Mouse (Mus musculus): ENCODE measurements around the gene Ugt1a7c. TPM values are rescaled to one million over a fixed set of nuclear protein-coding genes. Genes with fewer than 3 reads are reported as not detected.

Gene Ugt1a7c
- polyA plus RNA-seq, 1 experiment from 2014 or later = 1.2 TPM

DNA sequence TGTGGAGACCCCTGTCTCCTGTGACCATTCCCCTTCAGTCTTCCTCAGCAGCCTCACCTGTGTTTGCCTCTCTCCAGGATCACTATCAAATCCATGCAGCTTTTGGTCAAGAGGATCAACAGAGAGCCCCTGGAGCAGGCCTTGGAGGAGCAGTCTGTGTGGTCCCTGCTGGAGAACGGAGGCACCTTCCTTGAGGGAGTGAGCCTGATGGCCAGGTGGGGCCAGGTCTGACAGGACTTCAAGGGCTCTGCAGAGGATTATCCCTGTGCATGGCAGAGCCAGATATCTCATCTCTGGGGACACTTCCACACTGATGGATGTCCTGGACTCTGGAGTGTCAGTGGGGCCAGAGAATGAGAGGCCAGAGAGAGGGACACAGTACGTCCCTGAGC lies 160.6 kb downstream of the Ugt1a7c start:
- peaks cover 88% of the 10 kb centered on the region for H3K9me3 ChIP-seq
- H3K9ac ChIP-seq (replicated peaks) = no peak overlapping the region
- no peaks in the 10 kb centered on the region for H3K27me3 ChIP-seq
- H3K4me3 ChIP-seq = no peak overlapping the region
- peaks cover 10% of the 10 kb centered on the region for H3K36me3 ChIP-seq
- H3K4me1 ChIP-seq = no peaks in the 10 kb centered on the region
- ATAC-seq (ENCODE audit: low FRiP score, low read depth) = no peak
- 54% methylated on average over 2 of the region's 2 CpGs for WGBS
- H3K4me2 ChIP-seq (replicated peaks) = no peak overlapping the region
- no peak overlapping the region for H3K27ac ChIP-seq (replicated peaks)

GRCm38 (mm10) chr1:88255989-88256754 lies 161.3 kb downstream of the Ugt1a7c start:
- Histone ChIP-seq H3K27me3 (no peaks in the 10 kb centered on the region), H3K9ac (replicated peaks) (no peak overlapping the region), H3K4me2 (replicated peaks) (no peak overlapping the region), H3K4me1 (no peaks in the 10 kb centered on the region), H3K9me3 (peaks cover 80% of the 10 kb centered on the region), H3K4me3 (no peak overlapping the region), H3K36me3 (peaks cover 17% of the 10 kb centered on the region), H3K27ac (replicated peaks) (no peak overlapping the region)
- 79% methylated on average over 13 of the region's 13 CpGs for WGBS
- ATAC-seq (ENCODE audit: low FRiP score, low read depth) = no peak

DNA sequence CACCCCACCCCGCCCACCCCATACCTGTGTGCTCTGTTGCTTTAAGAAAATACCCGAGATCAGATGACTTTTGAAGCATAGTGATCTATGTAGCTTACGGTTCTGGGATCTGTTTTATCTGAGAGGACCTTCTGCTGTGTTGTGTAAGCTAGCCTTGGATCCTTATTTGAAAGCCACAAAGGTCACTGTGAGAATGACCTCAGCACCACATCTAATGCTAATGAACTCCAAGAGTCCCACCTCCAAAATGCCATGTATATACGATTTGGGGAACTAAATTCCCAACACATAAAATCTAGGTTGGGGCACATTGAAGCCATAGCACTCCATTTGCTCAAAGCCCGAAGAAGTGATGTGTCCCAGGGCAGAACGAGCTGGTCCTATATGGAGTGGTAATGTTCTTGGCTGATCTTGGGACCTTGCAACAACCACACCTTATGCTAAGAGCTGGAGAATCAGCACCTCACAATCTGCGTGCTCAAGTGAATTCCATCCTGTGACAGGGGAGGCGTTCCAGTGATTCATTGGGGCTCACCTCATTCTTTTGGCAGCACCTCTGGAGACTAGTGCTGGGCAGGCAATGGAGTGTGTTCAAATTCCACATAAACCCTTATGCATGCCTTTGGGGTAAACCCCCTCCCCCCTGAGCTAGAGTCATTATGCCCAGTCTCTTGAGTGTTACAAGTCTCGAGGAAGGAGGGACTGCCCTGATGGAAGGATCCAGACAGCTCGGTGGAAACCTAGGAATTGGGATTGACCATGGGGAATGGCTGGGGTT lies 162.2 kb downstream of the Ugt1a7c start:
- H3K27ac ChIP-seq (replicated peaks) = no peak overlapping the region
- H3K4me2 ChIP-seq (replicated peaks) = no peak overlapping the region
- no peak for ATAC-seq (ENCODE audit: low FRiP score, low read depth)
- no peak overlapping the region for H3K4me3 ChIP-seq
- peaks cover 26% of the 10 kb centered on the region for H3K36me3 ChIP-seq
- H3K4me1 ChIP-seq = no peaks in the 10 kb centered on the region
- WGBS = 80% methylated on average over 10 of the region's 10 CpGs
- H3K9ac ChIP-seq (replicated peaks) = no peak overlapping the region
- peaks cover 74% of the 10 kb centered on the region for H3K9me3 ChIP-seq
- H3K27me3 ChIP-seq = no peaks in the 10 kb centered on the region

DNA sequence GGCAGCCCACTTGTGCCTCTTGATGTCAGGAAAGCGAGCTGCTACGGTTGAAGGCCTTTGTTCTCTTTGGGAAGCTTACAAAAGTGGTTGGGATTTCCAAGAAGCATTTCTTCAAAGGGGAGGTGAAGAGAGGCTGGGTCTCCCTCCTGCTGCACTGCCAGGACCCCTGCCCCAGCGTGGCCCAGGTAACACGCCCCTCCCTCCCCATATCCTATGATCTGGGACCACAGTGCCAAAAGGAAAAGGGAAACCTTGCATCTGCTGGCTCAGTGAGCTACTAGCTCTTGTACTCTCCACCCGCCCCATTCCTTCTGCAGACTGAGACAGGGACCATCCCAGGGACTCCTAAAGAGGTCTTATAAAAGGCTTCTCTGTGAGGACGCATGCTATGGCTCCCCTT lies 162.8 kb downstream of the Ugt1a7c start:
- Histone ChIP-seq H3K9me3 (peaks cover 68% of the 10 kb centered on the region), H3K9ac (replicated peaks) (no peak overlapping the region), H3K27ac (replicated peaks) (no peak overlapping the region), H3K4me2 (replicated peaks) (no peak overlapping the region), H3K36me3 (peaks cover 31% of the 10 kb centered on the region), H3K4me1 (no peaks in the 10 kb centered on the region), H3K27me3 (no peaks in the 10 kb centered on the region), H3K4me3 (no peak overlapping the region)
- ATAC-seq (ENCODE audit: low FRiP score, low read depth) = no peak
- 82% methylated on average over 6 of the region's 6 CpGs for WGBS

DNA sequence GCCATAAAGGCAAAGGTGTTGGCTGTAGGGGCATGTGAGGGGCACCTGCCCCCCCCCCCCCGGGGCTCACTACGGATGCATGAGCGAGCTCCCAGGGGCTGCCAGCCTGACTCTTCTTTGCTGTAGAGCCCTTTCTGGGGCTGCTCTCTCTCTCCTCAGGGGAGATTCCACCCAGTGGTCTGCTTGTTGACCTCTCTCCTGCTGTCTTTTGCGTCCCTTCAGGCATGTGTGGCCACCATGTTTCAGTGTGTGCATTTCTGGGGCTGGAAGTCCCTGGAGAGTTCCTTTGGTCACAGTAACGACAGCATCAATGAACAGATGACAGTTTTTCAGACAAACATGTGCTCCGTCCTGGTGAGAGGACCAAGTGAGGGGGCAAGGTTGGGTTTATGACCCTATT lies 163.5 kb downstream of the Ugt1a7c start:
- H3K36me3 ChIP-seq = peaks cover 38% of the 10 kb centered on the region
- H3K27ac ChIP-seq (replicated peaks) = no peak overlapping the region
- WGBS = 70% methylated on average over 6 of the region's 6 CpGs
- no peaks in the 10 kb centered on the region for H3K27me3 ChIP-seq
- peaks cover 62% of the 10 kb centered on the region for H3K9me3 ChIP-seq
- no peak overlapping the region for H3K4me2 ChIP-seq (replicated peaks)
- ATAC-seq (ENCODE audit: low FRiP score, low read depth) = 0 out of 2 replicates have a peak, but pooled peaks have one; percentile 1
- no peak overlapping the region for H3K4me3 ChIP-seq
- no peaks in the 10 kb centered on the region for H3K4me1 ChIP-seq
- H3K9ac ChIP-seq (replicated peaks) = no peak overlapping the region

GRCm38 (mm10) chr1:88258881-88259642 lies 164.2 kb downstream of the Ugt1a7c start:
- ATAC-seq (ENCODE audit: low FRiP score, low read depth) = 0 out of 2 replicates have a peak, but pooled peaks have one; percentile 3
- Histone ChIP-seq H3K36me3 (peaks cover 45% of the 10 kb centered on the region), H3K4me3 (no peak overlapping the region), H3K27me3 (no peaks in the 10 kb centered on the region), H3K27ac (replicated peaks) (no peak overlapping the region), H3K9ac (replicated peaks) (no peak overlapping the region), H3K4me2 (replicated peaks) (no peak overlapping the region), H3K9me3 (peaks cover 55% of the 10 kb centered on the region), H3K4me1 (no peaks in the 10 kb centered on the region)
- 80% methylated on average over 8 of the region's 8 CpGs for WGBS

DNA sequence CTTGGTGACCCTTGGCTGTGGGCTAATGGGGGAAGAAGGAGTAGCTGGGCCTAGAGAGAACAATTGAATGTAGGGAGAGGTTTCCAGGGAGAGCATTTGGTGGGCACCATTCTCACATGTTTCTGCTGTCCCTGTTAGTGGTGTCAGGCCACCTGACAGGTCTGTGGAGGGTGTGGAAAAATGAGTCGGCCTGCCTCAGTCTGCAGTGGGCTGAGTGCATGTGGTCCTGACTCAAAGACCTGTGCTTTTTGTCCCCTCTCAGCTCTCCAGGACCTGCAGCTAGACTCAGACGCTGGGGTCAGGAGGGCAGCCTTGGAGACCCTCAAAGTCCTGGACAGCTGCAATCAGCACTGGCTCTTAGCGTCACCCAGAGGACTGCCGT lies 164.8 kb downstream of the Ugt1a7c start:
- Histone ChIP-seq H3K27me3 (no peaks in the 10 kb centered on the region), H3K4me3 (no peak overlapping the region), H3K4me2 (replicated peaks) (no peak overlapping the region), H3K9ac (replicated peaks) (no peak overlapping the region), H3K4me1 (no peaks in the 10 kb centered on the region), H3K36me3 (peaks cover 51% of the 10 kb centered on the region), H3K27ac (replicated peaks) (no peak overlapping the region), H3K9me3 (peaks cover 49% of the 10 kb centered on the region)
- ATAC-seq (ENCODE audit: low FRiP score, low read depth) = peak; percentile 3; the same call in 1 of the 2 replicates
- WGBS = 80% methylated on average over 4 of the region's 4 CpGs

DNA sequence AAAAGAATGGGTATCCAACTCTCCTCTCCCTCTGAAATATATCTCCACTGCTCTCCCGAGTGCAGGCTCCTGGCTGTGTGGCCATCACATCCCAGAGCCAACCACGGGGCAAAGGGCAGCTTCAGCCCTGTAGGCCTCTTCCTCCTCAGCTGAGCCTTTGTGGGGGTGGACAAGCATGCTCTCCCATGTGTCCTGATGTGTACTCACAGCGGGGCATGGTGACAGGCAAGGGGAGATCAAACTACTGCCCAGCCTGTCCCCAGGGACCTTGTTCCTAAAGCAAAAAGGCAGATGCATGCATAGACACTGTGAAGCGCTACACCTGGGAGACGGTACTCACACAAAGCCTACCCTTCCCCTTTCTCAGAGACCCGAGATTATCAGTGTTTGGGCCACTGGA lies 165.3 kb downstream of the Ugt1a7c start:
- H3K36me3 ChIP-seq = peaks cover 55% of the 10 kb centered on the region
- H3K27ac ChIP-seq (replicated peaks) = no peak overlapping the region
- no peaks in the 10 kb centered on the region for H3K27me3 ChIP-seq
- no peak overlapping the region for H3K4me3 ChIP-seq
- 82% methylated on average over 6 of the region's 6 CpGs for WGBS
- no peak overlapping the region for H3K9ac ChIP-seq (replicated peaks)
- H3K9me3 ChIP-seq = peaks cover 44% of the 10 kb centered on the region
- peak; percentile 14 for ATAC-seq (ENCODE audit: low FRiP score, low read depth)
- H3K4me2 ChIP-seq (replicated peaks) = no peak overlapping the region
- no peaks in the 10 kb centered on the region for H3K4me1 ChIP-seq

DNA sequence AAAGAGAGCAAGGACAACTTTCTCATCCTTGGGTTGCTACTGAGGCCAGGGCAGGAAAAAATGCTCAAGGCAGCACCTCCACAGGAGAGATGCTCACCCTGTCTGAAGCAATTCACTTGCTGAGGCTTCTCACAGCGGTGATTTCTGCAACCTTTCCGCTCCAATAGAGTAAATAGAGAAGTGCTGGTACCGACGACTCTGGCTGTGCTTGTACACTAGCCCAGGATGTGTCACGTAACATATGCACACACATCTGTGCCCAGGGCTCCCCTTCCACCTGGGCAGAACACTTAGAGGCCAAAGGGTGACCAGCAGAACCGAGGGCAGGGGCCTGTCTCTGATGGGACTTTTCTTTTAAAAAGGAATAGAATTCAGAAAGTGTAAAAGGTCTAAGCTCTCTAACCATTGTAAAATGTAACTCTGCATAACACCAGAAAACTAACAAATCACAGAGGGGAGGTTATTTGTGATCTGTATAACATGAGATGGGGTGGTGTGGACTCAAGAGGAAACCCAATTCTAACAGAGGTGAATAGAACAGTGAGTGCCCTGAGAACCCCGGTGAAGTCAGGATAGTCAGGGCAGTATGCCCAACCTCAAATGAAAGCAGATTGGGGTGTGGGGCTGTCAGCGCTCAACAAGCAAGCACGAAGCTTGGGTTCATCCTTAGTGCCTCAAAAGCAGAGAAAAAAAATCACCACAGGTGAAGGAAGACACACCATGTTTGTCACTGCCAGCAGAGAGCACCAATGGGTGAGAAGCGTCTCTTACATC lies 165.9 kb downstream of the Ugt1a7c start:
- WGBS = 84% methylated on average over 10 of the region's 10 CpGs
- ATAC-seq (ENCODE audit: low FRiP score, low read depth) = no peak
- peaks cover 62% of the 10 kb centered on the region for H3K36me3 ChIP-seq
- no peak overlapping the region for H3K4me3 ChIP-seq
- H3K4me1 ChIP-seq = no peaks in the 10 kb centered on the region
- H3K27me3 ChIP-seq = no peaks in the 10 kb centered on the region
- no peak overlapping the region for H3K27ac ChIP-seq (replicated peaks)
- H3K9ac ChIP-seq (replicated peaks) = no peak overlapping the region
- no peak overlapping the region for H3K4me2 ChIP-seq (replicated peaks)
- H3K9me3 ChIP-seq = peaks cover 37% of the 10 kb centered on the region

DNA sequence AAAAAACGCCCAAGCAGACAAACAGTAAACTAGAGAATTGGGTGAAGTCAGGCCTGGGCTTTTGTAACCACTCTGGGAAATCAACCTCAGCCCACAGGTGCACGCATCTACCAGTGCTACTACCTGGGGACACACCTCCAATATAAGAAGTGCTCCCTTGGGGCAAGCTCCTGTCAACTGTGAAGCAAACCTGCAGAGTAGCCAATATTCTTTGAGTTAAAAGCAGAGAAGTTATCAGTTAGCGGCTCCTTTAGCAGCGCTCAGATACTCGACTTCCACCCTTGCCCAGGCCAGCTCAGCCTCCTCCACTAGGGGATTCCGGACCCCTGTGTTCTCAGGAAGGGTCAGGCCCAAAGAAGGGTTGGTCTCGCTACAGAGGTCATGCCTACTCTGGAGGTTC lies 166.8 kb downstream of the Ugt1a7c start:
- no peak for ATAC-seq (ENCODE audit: low FRiP score, low read depth)
- peaks cover 28% of the 10 kb centered on the region for H3K9me3 ChIP-seq
- 87% methylated on average over 7 of the region's 7 CpGs for WGBS

DNA sequence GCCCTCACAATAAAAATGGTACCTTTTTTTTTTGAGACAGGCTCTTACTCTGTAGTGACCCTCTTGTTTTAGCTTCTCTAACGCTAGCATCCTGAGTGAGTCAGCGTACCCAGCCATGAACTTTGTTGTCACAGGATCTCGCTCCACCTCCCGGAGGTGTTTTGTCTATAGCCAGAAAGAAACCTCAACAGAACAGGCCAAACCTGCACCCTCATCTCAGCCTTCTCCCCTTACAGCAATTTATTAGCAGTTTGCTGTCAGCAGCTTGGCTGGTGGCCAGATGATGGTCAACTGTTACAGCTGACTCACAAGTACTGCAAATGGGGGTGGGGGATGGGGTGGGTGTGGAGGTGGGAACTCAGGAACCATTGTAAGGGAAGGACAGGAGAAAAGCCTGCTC lies 167.4 kb downstream of the Ugt1a7c start:
- no peak overlapping the region for H3K9ac ChIP-seq (replicated peaks)
- H3K9me3 ChIP-seq = peaks cover 23% of the 10 kb centered on the region
- H3K27me3 ChIP-seq = no peaks in the 10 kb centered on the region
- H3K27ac ChIP-seq (replicated peaks) = no peak overlapping the region
- no peak overlapping the region for H3K4me3 ChIP-seq
- ATAC-seq (ENCODE audit: low FRiP score, low read depth) = no peak
- H3K4me1 ChIP-seq = no peaks in the 10 kb centered on the region
- no peak overlapping the region for H3K4me2 ChIP-seq (replicated peaks)
- WGBS = 87% methylated on average over 4 of the region's 4 CpGs
- peaks cover 77% of the 10 kb centered on the region for H3K36me3 ChIP-seq

More for the DNA sequence above, 166.8 kb downstream of the Ugt1a7c start:
- Histone ChIP-seq H3K4me3 (no peak overlapping the region), H3K36me3 (peaks cover 71% of the 10 kb centered on the region), H3K4me1 (no peaks in the 10 kb centered on the region), H3K9ac (replicated peaks) (no peak overlapping the region), H3K4me2 (replicated peaks) (no peak overlapping the region), H3K27me3 (no peaks in the 10 kb centered on the region), H3K27ac (replicated peaks) (no peak overlapping the region)

Measured in midbrain, embryonic 12.5 days (tissue).